In genomic region chr7:73441802-73442201, GRCm38 (mm10) we compare ENCODE assay signal across 25 mouse cellular contexts.
DNase-seq lines count a peak whose midpoint lies in the region; ATAC-seq and TF ChIP-seq lines count a peak whose summit lies in the region.
"Had no signal": no experiment of that assay in that cellular context is flagged by ENCODE, and none has a peak within 500 bp of the region (broad histone marks: within the 10 kb centered on the region; RNA-seq: fewer than 3 reads in every experiment).

No protein-coding gene starts in this region.

- peak; percentile 31; the same call in 1 of the 2 replicates for TF ChIP-seq CTCF in kidney, adult 2 months (conservative IDR thresholded peaks at IDR 0.05; ENCODE audit: insufficient read depth, insufficient read length, low read depth, low read length)

- H3K36me3 ChIP-seq in kidney, adult 2 months (ENCODE audit: control insufficient read depth, insufficient read depth, low read length): peaks cover 32% of the 10 kb centered on the region
- peaks cover 53% of the 10 kb centered on the region for H3K36me3 ChIP-seq in intestine, embryonic 15.5 days
- H3K36me3 ChIP-seq in liver, embryonic 16.5 days (ENCODE audit: control insufficient read depth, insufficient read depth): peaks cover 86% of the 10 kb centered on the region

- 0 out of 2 replicates have a peak, but pooled peaks cover 2% of the 10 kb centered on the region for H3K4me1 ChIP-seq in kidney, adult 2 months (ENCODE audit: control insufficient read depth, insufficient read depth, low read length)
- H3K4me1 ChIP-seq in intestine, embryonic 15.5 days (replicated peaks): no peaks in the 10 kb centered on the region
- H3K4me1 ChIP-seq in liver, embryonic 16.5 days (ENCODE audit: control insufficient read depth, low read depth, low read length): no peaks in the 10 kb centered on the region
- H3K4me1 ChIP-seq: embryonic facial prominence, embryonic 10.5 days; forebrain, embryonic 15.5 days; limb, embryonic 10.5 days had no signal

- no peak for TF ChIP-seq POLR2A in kidney, adult 2 months (IDR thresholded peaks at IDR 0.05; ENCODE audit: low read depth, low read length)

- peak; percentile 60; the same call in 1 of the 2 replicates for ATAC-seq in intestine, embryonic 15.5 days
- 0 out of 2 replicates have a peak, but pooled peaks have one; percentile 53 for ATAC-seq in liver, embryonic 16.5 days (ENCODE audit: low read depth)
- ATAC-seq: forebrain, embryonic 15.5 days; hindbrain, postnatal 0 days; lung, postnatal 0 days had no signal

- 56% methylated on average over 3 of the region's 3 CpGs for WGBS in kidney, adult 2 months
- 93% methylated on average over 3 of the region's 3 CpGs for WGBS in intestine, embryonic 15.5 days
- 80% methylated on average over 3 of the region's 3 CpGs for WGBS in liver, embryonic 16.5 days (ENCODE audit: insufficient replicate concordance)

- H3K27ac ChIP-seq in kidney, adult 2 months (ENCODE audit: insufficient read depth, low read depth, low read length): peak overlapping the region; percentile 37; the same call in 1 of the 2 replicates
- H3K27ac ChIP-seq in intestine, embryonic 15.5 days: no peak overlapping the region
- no peak overlapping the region for H3K27ac ChIP-seq in liver, embryonic 16.5 days (ENCODE audit: low read length)
- H3K27ac ChIP-seq: embryonic facial prominence, embryonic 10.5 days; forebrain, embryonic 15.5 days; hindbrain, postnatal 0 days; left cerebral cortex, adult 2 months; limb, embryonic 10.5 days; liver, embryonic 14.5 days had no signal

- peak; percentile 35 for DNase-seq in adrenal gland, postnatal 10 days
- no peak for DNase-seq in adrenal gland, adult 2 months
- peak; percentile 91 for DNase-seq in kidney, adult 2 months
- DNase-seq in kidney, postnatal 10 days: no peak
- DNase-seq in urinary bladder, postnatal 4 days (ENCODE audit: low spot score in 2 of 2): no peak
- DNase-seq: adrenal gland, postnatal 36 days; cerebellum, adult 11 months; cerebellum, adult 9-11 months; gastrocnemius, postnatal 14 days; heart, adult 18-20 months; heart, postnatal 14 days; right cerebral cortex, adult 18-20 months; right cerebral cortex, postnatal 4 days; thymus, postnatal 14 days had no signal

- H3K4me3 ChIP-seq in kidney, adult 2 months (ENCODE audit: insufficient read depth, low read depth, low read length): no peak overlapping the region
- H3K4me3 ChIP-seq in intestine, embryonic 15.5 days (replicated peaks): no peak overlapping the region
- no peak overlapping the region for H3K4me3 ChIP-seq in liver, embryonic 16.5 days (ENCODE audit: low read depth, low read length)
- H3K4me3 ChIP-seq: embryonic facial prominence, embryonic 10.5 days; forebrain, embryonic 15.5 days; heart, embryonic 12.5 days; left cerebral cortex, adult 2 months; limb, embryonic 10.5 days had no signal

- no peaks in the 10 kb centered on the region for H3K9me3 ChIP-seq in intestine, embryonic 15.5 days
- H3K9me3 ChIP-seq in liver, embryonic 16.5 days (replicated peaks; ENCODE audit: control insufficient read depth, low read length): no peaks in the 10 kb centered on the region
- H3K9me3 ChIP-seq: embryonic facial prominence, embryonic 10.5 days; forebrain, embryonic 15.5 days; heart, embryonic 12.5 days; limb, embryonic 10.5 days had no signal

- H3K27me3 ChIP-seq in kidney, adult 2 months (replicated peaks; ENCODE audit: control insufficient read depth, insufficient read depth, low read length): no peaks in the 10 kb centered on the region
- H3K27me3 ChIP-seq in intestine, embryonic 15.5 days (replicated peaks): no peaks in the 10 kb centered on the region
- no peaks in the 10 kb centered on the region for H3K27me3 ChIP-seq in liver, embryonic 16.5 days (ENCODE audit: control insufficient read depth, insufficient read depth, low read depth, low read length)
- H3K27me3 ChIP-seq: forebrain, embryonic 15.5 days; heart, embryonic 12.5 days had no signal

- H3K4me2 ChIP-seq in intestine, embryonic 15.5 days (replicated peaks): no peak overlapping the region
- no peak overlapping the region for H3K4me2 ChIP-seq in liver, embryonic 16.5 days (ENCODE audit: low read depth, low read length)
- H3K4me2 ChIP-seq: forebrain, embryonic 15.5 days; heart, embryonic 12.5 days; midbrain, embryonic 11.5 days had no signal

- H3K9ac ChIP-seq in intestine, embryonic 15.5 days: no peak overlapping the region
- H3K9ac ChIP-seq in liver, embryonic 16.5 days (ENCODE audit: low read depth, low read length): no peak overlapping the region
- H3K9ac ChIP-seq: forebrain, embryonic 15.5 days; heart, embryonic 12.5 days; liver, embryonic 14.5 days had no signal

Comparison
In these comparisons a context has a peak if more than half of its experiments do, and no peak if none do; other contexts are left out.
1. DNase-seq: peak in adrenal gland, postnatal 10 days (single experiment) and kidney, adult 2 months (single experiment); none in adrenal gland, adult 2 months (single experiment), kidney, postnatal 10 days (single experiment) and urinary bladder, postnatal 4 days (0 of 2).